Mouse (Mus musculus): Measurements from ENCODE around the gene Spindoc. TPM values are rescaled to one million over a fixed set of nuclear protein-coding genes. Genes with fewer than 3 reads are reported as not detected.
"Not testable (repeated sequence)": the region's sequence is repeated elsewhere in the genome, so short reads cannot be mapped to it uniquely, and the experiment has no call there.

The Spindoc gene
- total RNA-seq, 2 experiments from 2014 or later: 20.4 to 23.8 TPM

DNA sequence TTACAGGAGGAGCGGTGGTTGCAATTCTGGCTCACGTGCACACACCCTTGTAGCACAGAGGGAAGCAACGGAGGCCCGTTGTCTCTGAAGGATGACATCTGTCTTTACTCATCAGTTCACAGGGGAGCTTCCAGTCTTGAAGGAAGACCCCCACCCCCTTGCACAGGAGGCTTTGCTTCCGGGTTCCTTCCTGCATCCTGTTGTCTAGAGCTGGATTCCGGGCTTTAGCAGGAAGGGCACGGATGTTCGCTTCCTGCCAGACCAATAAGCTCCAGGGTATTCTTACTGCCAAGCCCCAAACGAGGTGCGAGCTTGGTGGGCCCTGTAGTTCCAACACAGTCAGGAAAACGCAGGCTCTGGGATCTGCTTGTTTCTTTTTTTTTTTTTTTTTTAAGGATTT, 17.8 kb upstream of the Spindoc start:
- DNase-seq: peak; percentile 27 to 43

DNA sequence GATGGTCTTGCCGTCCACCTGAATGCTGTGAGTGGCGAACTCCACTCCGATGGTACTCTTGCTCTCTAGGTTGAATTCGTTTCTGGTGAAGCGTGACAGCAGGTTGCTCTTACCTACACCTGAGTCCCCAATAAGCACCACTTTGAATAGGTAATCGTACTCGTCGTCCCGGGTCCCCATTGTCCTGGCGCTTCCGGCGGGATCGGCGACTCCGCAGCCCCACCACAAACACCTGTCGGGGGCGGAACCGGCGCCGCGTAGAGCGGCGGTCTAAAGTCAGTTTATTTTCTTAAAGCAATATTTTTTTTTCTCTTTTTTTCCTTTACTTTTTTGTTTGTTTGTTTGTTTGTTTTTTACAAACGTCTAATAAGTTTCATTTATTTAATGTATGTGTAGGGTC, 16.1 kb upstream of the Spindoc start:
- DNase-seq: not testable (repeated sequence)

DNA sequence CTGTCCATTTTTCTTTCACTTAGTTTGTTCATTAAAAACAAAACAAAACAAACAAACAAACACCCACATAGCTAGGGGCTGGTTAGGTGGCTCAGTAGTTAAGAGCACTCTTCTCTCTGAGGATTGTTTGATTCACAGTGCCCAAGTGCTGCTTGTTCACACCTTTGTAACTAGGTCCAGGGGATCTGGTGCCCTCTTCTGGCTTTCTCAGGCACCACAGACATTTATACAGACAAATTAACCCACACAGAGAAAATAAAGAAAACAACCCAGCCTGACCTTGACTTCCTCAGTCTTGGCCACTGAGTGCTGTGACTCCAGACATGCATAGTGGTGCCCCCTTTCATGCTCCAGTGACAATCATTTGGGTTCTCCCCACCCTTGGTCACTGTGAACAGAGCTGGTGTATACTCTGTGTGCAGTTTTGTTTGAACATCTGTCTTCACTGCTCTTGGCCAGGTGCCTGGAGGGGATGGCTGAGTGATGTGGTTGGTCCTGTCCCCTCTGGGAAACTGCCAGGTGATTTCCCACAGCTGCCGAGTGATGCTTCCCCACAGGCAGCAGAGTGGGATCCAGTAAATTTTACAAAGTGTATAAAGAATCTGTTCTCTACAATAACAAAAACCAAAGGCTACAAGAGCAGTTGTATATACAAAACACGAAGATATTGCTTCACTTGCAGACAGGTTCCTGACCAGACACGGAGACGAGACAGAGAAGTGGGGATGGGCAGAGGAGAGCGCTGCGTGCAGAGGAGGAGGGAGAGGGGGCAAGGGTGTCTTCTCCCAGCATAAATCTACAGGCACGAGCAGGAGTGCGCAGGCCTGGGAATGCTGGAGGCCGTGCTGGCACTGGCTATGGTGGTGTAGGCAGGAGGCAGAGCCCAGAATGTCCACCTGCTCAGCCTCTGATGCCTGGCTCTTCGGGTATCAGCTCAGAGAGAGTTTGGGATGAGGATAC, 14.4 kb upstream of the Spindoc start:
- peak in 1 of 2 experiments; percentile 34 for DNase-seq

DNA sequence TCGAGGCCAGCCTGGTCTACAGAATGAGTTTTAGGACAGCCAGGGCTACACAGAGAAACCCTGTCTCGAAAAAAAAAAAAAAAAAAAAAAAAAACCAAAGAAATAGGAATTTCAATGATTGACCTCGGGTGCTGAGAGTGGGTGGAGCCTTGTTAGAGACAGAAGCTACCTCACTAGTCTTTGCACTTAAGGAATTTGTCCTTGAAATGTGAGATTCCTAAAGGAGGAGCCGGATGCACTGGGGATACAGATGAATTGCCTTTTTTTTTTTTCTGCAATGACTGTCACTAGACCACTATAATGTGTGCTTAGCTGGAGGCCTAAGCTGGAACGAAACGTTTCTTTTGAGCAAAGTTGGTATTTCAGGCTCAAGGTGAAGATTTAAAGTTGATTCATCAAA, 5.7 kb upstream of the Spindoc start:
- no peak for DNase-seq

DNA sequence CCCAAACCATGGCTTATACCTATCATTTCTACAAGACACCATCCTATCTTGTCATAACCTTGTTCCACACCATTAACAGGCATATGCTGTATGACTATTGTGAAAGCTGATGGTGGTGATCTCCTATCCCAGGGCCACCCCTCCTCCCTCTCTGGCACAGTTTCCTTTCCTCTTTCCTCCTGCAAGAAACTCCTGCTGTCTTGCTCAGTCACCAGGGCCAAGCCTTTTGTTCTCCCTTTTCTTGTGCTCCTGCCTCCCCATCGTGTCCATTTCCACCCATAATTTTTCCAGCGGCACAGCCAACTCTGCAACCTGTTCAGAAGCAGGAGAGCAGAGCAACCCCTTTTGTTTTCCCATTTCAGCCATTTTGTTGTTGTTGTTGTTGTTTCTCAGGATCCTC, 3.2 kb upstream of the Spindoc start:
- no peak for DNase-seq

DNA sequence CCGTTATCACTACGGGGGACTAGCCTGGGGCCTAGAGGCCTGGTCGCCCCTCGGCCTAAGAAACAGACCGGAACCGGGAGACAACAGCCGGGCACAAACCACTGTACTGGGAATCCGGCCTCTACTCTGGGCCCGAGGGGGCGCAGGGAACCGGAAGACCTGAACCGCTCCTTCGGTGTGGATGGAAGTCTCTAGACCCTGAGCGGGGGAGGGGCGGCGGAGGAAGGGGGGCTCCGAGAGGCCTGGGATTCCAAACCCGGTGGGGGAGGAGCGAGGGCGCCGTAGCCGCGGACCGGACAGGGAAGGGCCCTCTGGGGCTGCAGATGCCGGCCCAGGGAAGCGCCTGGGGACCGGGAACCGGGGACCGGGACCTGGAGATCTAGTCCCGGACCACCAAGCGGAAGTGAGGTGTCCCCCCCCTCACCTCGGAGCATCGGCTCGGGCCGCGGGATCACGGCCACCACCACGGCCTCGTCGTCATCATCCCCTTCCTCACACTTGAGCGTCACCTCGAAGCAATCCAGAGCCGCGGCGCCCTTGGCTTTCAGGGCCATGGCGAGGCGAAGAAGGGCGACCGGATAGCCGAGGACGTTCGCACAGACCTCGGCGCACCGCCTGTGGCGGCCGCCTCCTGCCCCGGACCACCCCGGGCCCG, 419 bp downstream of the Spindoc start:
- DNase-seq: peak; percentile 68 to 78

DNA sequence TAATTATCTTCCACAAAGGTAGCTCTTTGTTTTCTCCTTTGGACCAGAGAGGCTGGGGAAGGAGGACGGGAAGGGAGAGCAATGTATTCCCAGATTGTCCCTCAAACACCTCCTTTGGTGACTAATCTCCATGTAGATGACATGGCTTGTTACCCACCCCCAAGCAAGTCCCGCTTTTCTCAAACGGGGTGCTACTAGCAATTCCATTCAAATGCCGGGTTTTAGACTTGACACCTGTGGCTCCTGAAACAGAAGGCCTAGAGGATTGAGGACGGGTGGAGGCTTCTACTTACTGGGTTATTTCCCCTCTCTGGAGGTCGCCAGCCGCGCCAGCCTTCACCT, 917 bp downstream of the Spindoc start:
- DNase-seq: no peak

DNA sequence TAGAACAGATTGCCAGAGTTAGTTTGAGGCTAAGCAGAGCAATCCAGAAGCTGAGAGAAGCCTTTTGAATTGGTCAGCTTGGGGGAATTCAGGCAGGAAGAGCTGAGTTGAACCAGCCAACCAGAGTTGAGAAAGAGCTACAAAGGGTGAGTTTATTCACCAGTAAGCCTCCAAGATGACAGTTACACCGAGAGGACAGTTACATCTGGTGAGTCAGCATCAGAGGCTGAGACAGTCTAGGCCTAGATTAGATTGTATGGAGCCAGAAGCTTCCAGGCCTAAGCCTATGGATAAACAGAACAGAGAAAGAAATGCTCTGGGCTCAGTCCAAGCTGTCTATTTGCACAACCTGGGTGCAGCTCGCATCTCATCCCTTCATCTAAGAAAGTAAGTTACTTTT, 5.2 kb downstream of the Spindoc start:
- DNase-seq: no peak

DNA sequence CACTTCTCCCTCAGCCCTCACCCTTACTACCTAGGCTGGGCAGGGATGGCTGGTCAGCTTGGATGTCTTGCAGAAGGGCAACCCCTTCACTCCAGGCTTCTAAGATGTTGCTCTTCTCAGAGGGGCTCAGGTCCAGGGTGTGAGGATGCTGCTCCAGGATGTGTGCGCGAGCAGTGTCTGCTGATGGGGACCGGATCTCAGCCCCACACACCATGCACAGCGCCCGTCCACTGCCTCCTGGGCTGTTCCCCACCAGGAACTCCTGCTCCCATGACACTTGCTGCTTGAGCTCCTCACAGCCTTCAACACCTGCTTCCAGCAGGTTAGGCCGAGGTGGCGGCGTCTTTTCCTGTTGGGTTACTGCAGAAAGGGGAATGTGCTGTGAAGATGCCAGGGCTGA, 8.3 kb downstream of the Spindoc start:
- no peak for DNase-seq

DNA sequence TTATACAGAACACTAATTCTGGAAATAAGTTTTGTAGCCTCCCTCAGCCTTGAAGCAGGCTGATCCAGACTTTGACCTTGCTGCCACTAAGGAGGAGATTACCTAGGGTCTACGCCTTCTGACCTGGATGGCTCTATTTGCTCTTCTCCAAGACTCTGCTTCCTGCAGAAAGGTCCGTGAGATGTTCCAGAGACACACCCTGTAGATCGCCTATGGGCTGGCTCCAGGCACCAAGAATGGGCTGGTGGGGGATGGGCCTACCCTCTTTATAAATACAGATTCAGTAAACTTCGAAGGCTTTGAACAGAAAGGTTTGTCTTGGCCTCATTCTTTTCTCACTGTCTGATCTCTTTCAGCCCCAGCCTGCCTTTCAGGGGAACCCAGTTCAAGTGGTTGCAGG, 13.3 kb downstream of the Spindoc start:
- DNase-seq: not testable (repeated sequence)

DNA sequence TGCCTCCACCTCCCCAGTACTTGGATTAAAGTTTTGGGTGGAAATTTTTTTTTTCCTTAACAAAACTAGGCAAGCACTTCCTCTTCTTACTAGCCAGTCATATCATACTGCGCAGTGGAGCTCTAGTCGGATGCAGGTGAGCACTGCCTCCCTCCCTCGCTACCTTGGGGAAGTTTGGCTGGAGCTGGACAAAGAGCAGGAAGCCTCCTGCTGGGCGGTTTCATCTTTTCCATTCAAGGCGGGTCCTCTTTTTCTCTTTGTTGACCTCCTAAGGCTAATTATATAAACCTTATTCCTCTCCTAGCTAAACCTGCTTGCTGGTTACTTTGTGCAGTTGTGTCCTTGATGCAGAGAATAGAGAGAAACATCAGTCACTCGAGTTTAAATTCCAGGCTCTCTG, 29.2 kb downstream of the Spindoc start:
- DNase-seq: no peak

DNA sequence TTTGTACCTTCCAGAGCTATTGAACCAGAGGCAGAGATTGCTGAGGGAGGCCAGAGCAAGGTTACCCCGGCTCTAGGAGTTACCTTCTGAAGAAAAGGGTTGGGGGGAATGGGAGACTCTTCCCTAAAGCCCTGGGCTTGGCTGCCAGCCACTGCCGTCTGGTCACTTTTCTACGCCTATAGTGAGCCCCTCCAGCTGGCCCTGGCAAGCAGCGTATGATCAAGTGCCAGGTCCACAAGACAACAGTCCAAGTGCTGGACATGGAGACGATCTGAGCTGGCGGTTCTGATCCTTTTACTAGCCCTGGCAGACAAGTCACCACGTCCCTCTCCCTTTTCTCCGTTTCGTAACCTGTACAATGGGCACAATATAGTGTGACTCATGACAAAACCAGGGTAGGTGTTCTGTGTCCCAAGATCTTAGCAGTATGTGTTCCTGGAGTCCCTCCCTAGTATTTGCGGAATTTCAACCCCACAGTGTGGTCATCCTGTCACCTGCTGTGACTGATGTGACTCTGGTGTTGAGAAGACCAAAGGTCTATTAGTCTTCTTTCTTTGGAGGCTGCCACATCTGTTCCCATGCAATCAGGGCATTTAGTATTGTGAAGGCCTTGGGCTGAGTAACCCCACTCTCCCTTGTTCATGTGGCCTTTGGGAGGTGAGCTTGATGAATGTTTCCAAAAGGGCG, 29.8 kb downstream of the Spindoc start:
- no peak for DNase-seq

DNA sequence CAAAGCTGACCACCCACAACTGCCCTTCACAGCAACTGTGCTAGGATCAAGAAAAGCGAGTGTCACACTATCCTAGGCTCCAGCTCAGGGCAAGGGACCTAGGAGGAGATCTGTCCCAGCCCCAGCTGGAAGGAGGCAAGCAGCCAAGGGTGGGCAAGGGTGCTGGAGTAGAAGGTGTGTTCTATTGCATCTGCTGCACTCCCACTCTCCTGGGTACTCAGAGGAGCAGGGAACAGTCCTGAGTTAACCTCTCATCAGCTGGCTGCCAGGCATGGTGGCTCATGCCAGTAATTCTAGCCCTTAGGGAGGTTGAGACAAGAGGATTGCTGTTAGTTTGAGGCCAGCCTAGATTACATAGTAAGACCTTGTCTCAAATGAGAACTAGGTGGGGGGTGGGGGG, 32.8 kb downstream of the Spindoc start:
- DNase-seq: peak in 1 of 2 experiments; percentile 47

DNA sequence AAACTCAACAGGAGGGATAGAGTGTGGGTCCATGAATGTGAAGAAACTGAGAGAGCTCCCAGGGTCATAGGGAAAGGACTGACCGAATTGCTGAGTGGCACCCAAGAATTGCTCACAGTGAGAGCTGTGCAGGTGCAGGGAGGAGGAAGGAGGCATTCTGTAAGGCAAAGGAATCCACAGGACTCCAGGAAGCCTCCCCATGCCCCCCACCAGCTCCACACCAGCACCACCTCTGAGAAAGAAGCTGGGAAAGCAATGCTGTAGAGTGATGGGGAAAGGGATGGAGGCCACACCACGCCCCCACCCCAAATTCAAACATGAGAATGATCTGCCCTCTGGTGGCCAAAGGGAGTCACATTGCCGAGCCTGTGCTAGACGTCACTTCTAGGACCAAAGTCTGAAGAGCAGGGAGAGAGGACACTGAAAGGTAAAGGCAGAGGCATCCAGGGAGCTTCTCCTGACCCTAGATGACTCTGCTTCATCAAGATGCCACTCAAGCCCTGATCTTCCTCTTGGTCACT, 37.5 kb downstream of the Spindoc start:
- DNase-seq: peak; percentile 22 to 46

DNA sequence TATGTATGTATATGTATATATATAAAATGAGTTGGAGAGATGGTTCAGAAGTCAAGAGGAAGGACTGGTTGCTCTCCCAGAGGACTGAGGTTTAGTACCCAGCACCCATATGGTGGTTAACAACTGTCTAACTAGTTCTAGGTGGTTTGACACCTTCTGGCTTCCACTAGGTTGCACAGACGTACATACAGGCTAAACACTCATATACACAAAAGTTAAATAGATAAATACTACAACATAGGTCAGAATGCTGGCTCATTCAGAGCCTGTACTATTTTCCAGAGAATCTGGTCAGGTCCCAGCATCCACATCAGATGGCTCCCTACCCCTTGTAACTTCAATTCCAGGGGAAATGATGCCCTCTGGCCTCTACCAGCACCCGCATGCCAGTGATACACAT, 40.1 kb downstream of the Spindoc start:
- DNase-seq: no peak

DNA sequence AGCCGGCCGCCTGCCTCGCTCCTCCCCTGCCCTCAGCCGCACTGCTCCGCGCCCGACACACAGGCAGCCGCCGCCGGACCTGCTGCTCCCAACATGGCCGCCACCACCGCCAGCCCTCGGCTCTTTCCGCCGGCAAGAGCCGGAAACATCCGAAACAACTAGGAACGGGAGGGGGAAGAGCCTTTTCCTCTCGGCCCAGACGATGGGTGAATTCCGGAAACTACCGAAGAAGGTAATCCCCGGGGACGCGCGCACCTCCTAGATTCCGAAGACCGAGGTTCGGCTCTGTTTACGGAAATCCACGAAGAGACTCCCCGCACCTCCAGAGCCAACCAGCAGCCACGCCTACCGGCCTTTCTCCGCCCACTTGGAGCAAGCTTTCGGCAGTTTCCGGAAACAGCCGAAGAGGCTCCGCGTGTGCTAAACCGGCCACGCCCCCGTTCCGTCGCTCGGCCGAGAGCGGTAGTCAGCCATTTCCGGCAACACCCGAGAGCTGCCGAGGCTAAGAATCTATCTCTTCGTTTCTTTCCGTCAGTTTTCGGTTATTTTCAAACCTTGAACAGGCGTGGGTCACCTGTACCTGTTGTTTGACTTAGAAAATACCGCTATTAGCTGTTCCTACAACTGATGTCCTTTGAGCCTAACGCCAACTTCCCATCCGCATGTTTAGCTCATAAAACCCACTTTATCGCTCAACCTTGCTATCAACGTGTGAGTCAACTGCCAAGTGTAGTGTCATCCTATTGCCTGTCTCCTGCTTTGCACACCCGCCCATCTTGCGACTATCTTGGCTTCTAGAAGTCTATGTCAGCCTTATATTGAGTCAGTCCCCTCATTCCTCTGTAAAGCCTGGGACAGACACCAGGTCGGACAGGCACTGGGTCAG, 41.0 kb downstream of the Spindoc start, which contains the start of gene Mark2:
Mark2 (minus strand) TSS at position 349 of the 886 bp plus-strand sequence.
- peak; percentile 99 for DNase-seq

DNA sequence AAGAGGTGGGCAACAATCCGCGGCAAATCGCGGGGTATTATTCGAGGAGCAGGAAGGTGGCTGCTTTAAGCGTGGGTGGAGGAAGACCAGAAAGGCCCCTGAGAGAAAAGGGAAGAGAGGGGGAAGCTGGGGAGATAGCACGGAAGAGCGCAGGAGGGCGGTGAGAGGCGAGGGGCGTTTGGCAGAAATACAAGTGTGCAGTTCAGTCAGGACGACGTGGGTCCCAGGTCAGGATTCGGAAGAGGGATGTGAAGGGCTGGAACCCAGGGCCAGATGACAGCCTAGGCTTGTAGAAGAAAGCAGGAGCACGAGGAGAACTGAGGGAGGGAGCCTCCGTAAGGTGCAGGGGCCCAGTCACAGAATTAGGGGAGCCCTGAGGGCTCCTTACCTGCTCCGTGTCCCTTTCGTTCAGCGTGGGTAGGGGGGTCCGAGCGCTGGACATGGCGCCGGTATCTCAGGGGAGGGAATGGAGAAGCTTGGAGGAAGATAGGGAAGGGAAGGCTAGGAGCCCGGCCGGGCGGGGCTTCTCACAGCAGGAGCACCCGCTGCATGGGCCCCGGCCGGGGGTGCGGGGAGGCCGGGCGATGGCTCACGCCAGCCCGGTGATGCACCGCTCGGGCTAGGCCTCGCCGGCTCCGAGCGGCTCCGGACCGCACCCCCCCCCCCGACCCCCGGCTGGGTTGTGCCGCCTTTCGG, 41.9 kb downstream of the Spindoc start:
- DNase-seq: peak in 1 of 2 experiments; percentile 23

DNA sequence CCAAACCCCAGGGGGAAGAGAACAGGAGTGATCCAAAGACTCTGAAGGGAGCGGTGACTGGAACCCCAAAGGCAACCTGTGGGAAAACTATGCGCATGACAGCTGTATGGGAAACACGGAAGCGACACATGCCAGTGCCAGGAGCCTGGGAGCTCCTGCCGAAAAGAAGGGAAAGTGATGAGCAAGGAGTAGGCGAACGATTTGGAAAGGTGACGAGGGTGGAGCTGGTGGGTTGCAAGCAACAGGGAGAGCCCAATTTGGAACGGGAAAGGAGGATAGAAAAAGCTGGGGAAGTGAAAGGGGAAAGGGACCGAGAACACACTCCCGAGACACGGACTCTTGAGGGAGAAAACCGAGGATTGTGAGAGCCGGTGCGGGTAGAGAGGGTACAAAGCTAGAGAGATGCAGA, 42.4 kb downstream of the Spindoc start:
- peak; percentile 29 to 33 for DNase-seq

DNA sequence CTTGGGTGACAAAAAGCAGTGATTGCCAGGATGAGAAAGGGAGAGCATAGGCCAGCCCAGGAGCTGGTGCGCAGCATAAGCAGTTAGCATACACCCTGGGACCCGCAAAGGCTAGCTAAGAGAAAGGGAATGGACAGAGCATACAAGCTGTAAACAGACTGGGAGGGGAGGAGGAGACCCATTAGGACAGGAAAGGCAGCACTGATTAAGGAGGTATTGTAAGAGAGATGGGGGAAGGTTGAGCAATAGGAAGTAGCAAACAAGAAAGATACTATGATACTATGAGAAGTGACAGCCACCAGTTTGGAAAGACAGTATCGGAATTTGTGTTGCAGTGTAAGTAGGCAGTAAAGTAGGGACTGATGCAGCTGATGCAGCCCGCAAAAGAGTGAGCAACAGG, 42.9 kb downstream of the Spindoc start:
- DNase-seq: no peak

DNA sequence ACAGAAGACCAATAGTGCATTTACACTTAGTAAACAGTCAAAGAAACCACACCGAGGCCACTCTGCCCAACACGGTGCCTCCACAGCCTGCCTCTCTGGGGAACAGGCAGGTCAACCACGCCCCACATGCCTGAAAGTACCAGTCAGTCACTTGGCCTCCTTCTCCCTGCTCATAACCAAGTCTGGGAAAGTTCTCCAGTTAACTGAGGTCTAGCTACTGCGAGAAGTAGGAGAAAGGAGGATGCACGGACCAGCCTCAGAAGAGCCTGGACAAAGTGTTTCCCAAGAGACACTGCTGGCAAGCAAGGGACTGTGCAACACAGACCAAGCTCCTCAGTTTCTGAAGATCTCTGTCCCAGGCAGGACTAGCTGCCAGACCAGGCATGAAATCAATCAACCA, 43.8 kb downstream of the Spindoc start:
- DNase-seq: peak; percentile 61 to 68

Data from adrenal gland, postnatal 36 days (tissue).